Mouse (Mus musculus): ENCODE measurements around the gene Tpcn1. TPM values are rescaled to one million over a fixed set of nuclear protein-coding genes. Genes with fewer than 3 reads are reported as not detected.
A peak's percentile ranks its signal among the peaks of the same experiment; 100 is the strongest.
"Not testable (repeated sequence)": the region's sequence is repeated elsewhere in the genome, so short reads cannot be mapped to it uniquely, and the experiment has no call there.

The Tpcn1 gene
- polyA plus RNA-seq, 1 experiment from 2014 or later: 23.8 TPM

GRCm38 (mm10) chr5:120507311-120507710 is 81.2 kb downstream of the Tpcn1 start:
- Histone ChIP-seq H3K4me1 (ENCODE audit: control insufficient read depth, insufficient read depth, low read length) (peaks cover 17% of the 10 kb centered on the region), H3K27ac (ENCODE audit: low read length) (no peak overlapping the region), H3K36me3 (ENCODE audit: control insufficient read depth, insufficient read depth, low read length) (no peaks in the 10 kb centered on the region), H3K9ac (ENCODE audit: low read length) (no peak overlapping the region), H3K4me2 (ENCODE audit: low read depth, low read length) (no peak overlapping the region), H3K9me3 (replicated peaks; ENCODE audit: control insufficient read depth, low read length) (no peaks in the 10 kb centered on the region), H3K27me3 (ENCODE audit: control insufficient read depth, insufficient read depth, low read length) (no peaks in the 10 kb centered on the region), H3K4me3 (replicated peaks; ENCODE audit: low read length) (no peak overlapping the region)
- ATAC-seq (ENCODE audit: insufficient read depth, low FRiP score): no peak
- 57% methylated on average over 4 of the region's 4 CpGs for WGBS

GRCm38 (mm10) chr5:120506490-120506889 is 82.0 kb downstream of the Tpcn1 start:
- Histone ChIP-seq H3K4me2 (ENCODE audit: low read depth, low read length) (no peak overlapping the region), H3K4me1 (ENCODE audit: control insufficient read depth, insufficient read depth, low read length) (peaks cover 17% of the 10 kb centered on the region), H3K9me3 (replicated peaks; ENCODE audit: control insufficient read depth, low read length) (no peaks in the 10 kb centered on the region), H3K36me3 (ENCODE audit: control insufficient read depth, insufficient read depth, low read length) (no peaks in the 10 kb centered on the region), H3K9ac (ENCODE audit: low read length) (no peak overlapping the region), H3K27ac (ENCODE audit: low read length) (no peak overlapping the region), H3K4me3 (replicated peaks; ENCODE audit: low read length) (no peak overlapping the region), H3K27me3 (ENCODE audit: control insufficient read depth, insufficient read depth, low read length) (no peaks in the 10 kb centered on the region)
- no peak for ATAC-seq (ENCODE audit: insufficient read depth, low FRiP score)
- 46% methylated on average over 9 of the region's 9 CpGs for WGBS

- Histone ChIP-seq H3K4me1 (ENCODE audit: control insufficient read depth, insufficient read depth, low read length) (peaks cover 17% of the 10 kb centered on the region), H3K27me3 (ENCODE audit: control insufficient read depth, insufficient read depth, low read length) (no peaks in the 10 kb centered on the region), H3K9me3 (replicated peaks; ENCODE audit: control insufficient read depth, low read length) (no peaks in the 10 kb centered on the region), H3K9ac (ENCODE audit: low read length) (peak overlapping the region; percentile 46), H3K27ac (ENCODE audit: low read length) (no peak overlapping the region), H3K4me2 (ENCODE audit: low read depth, low read length) (peak overlapping the region; percentile 19; the same call in 1 of the 2 replicates), H3K36me3 (ENCODE audit: control insufficient read depth, insufficient read depth, low read length) (no peaks in the 10 kb centered on the region), H3K4me3 (replicated peaks; ENCODE audit: low read length) (no peak overlapping the region)
- ATAC-seq (ENCODE audit: insufficient read depth, low FRiP score): no peak
- WGBS: 63% methylated on average over 9 of the region's 9 CpGs
Measured at GRCm38 (mm10) chr5:120505781-120506180, 82.7 kb downstream of the Tpcn1 start.

- Histone ChIP-seq H3K4me2 (ENCODE audit: low read depth, low read length) (peak overlapping the region; percentile 19; the same call in 1 of the 2 replicates), H3K4me1 (ENCODE audit: control insufficient read depth, insufficient read depth, low read length) (peaks cover 17% of the 10 kb centered on the region)
- 23% methylated on average over 16 of the region's 16 CpGs for WGBS
Measured at GRCm38 (mm10) chr5:120505368-120505767, 83.1 kb downstream of the Tpcn1 start.

GRCm38 (mm10) chr5:120503144-120503795 is 85.2 kb downstream of the Tpcn1 start, which contains the start of gene Plbd2:
Gene Plbd2 (minus strand): TSS chr5:120503625.
- Histone ChIP-seq H3K9ac (ENCODE audit: low read length) (peak within 1 kb of the TSS; percentile 96), H3K27me3 (ENCODE audit: control insufficient read depth, insufficient read depth, low read length) (no peaks in the 10 kb centered on the region), H3K36me3 (ENCODE audit: control insufficient read depth, insufficient read depth, low read length) (no peaks in the 10 kb centered on the region), H3K4me1 (ENCODE audit: control insufficient read depth, insufficient read depth, low read length) (peaks cover 17% of the 10 kb centered on the region), H3K9me3 (replicated peaks; ENCODE audit: control insufficient read depth, low read length) (no peaks in the 10 kb centered on the region), H3K4me2 (ENCODE audit: low read depth, low read length) (peak within 1 kb of the TSS; percentile 90), H3K4me3 (replicated peaks; ENCODE audit: low read length) (peak within 1 kb of the TSS; percentile 93), H3K27ac (ENCODE audit: low read length) (no peak within 1 kb of the TSS)
- peak; percentile 89; the same call in 1 of the 2 replicates for ATAC-seq (ENCODE audit: insufficient read depth, low FRiP score)
- under 1% methylated on average over 50 of the region's 55 CpGs for WGBS

More at GRCm38 (mm10) chr5:120505368-120505767, 83.1 kb downstream of the Tpcn1 start:
- H3K27me3 ChIP-seq (ENCODE audit: control insufficient read depth, insufficient read depth, low read length): no peaks in the 10 kb centered on the region
- H3K4me3 ChIP-seq (replicated peaks; ENCODE audit: low read length): no peak overlapping the region
- H3K36me3 ChIP-seq (ENCODE audit: control insufficient read depth, insufficient read depth, low read length): no peaks in the 10 kb centered on the region
- peak; percentile 46; the same call in 1 of the 2 replicates for ATAC-seq (ENCODE audit: insufficient read depth, low FRiP score)
- H3K9me3 ChIP-seq (replicated peaks; ENCODE audit: control insufficient read depth, low read length): no peaks in the 10 kb centered on the region
- peak overlapping the region; percentile 46 for H3K9ac ChIP-seq (ENCODE audit: low read length)
- H3K27ac ChIP-seq (ENCODE audit: low read length): no peak overlapping the region

- no peaks in the 10 kb centered on the region for H3K36me3 ChIP-seq (ENCODE audit: control insufficient read depth, insufficient read depth, low read length)
- peak overlapping the region; percentile 93 for H3K4me3 ChIP-seq (replicated peaks; ENCODE audit: low read length)
- H3K9ac ChIP-seq (ENCODE audit: low read length): peak overlapping the region; percentile 96
- WGBS: 6% methylated on average over 12 of the region's 12 CpGs
- ATAC-seq (ENCODE audit: insufficient read depth, low FRiP score): no peak
- H3K27ac ChIP-seq (ENCODE audit: low read length): no peak overlapping the region
- H3K9me3 ChIP-seq (replicated peaks; ENCODE audit: control insufficient read depth, low read length): no peaks in the 10 kb centered on the region
- H3K4me1 ChIP-seq (ENCODE audit: control insufficient read depth, insufficient read depth, low read length): peaks cover 17% of the 10 kb centered on the region
- H3K4me2 ChIP-seq (ENCODE audit: low read depth, low read length): peak overlapping the region; percentile 90
- no peaks in the 10 kb centered on the region for H3K27me3 ChIP-seq (ENCODE audit: control insufficient read depth, insufficient read depth, low read length)
Measured at GRCm38 (mm10) chr5:120502675-120503143, 85.8 kb downstream of the Tpcn1 start.

GRCm38 (mm10) chr5:120502147-120502621 is 86.3 kb downstream of the Tpcn1 start:
- Histone ChIP-seq H3K9me3 (replicated peaks; ENCODE audit: control insufficient read depth, low read length) (no peaks in the 10 kb centered on the region), H3K27ac (ENCODE audit: low read length) (no peak overlapping the region), H3K36me3 (ENCODE audit: control insufficient read depth, insufficient read depth, low read length) (no peaks in the 10 kb centered on the region), H3K4me3 (replicated peaks; ENCODE audit: low read length) (peak overlapping the region; percentile 93), H3K27me3 (ENCODE audit: control insufficient read depth, insufficient read depth, low read length) (no peaks in the 10 kb centered on the region), H3K4me1 (ENCODE audit: control insufficient read depth, insufficient read depth, low read length) (peaks cover 17% of the 10 kb centered on the region), H3K4me2 (ENCODE audit: low read depth, low read length) (peak overlapping the region; percentile 90), H3K9ac (ENCODE audit: low read length) (peak overlapping the region; percentile 96)
- no peak for ATAC-seq (ENCODE audit: insufficient read depth, low FRiP score)
- 56% methylated on average over 9 of the region's 9 CpGs for WGBS

- not testable (repeated sequence) for H3K27me3 ChIP-seq (ENCODE audit: control insufficient read depth, insufficient read depth, low read length); H3K27ac ChIP-seq (ENCODE audit: low read length); ATAC-seq (ENCODE audit: insufficient read depth, low FRiP score); H3K4me2 ChIP-seq (ENCODE audit: low read depth, low read length); H3K4me3 ChIP-seq (replicated peaks; ENCODE audit: low read length); H3K9ac ChIP-seq (ENCODE audit: low read length); H3K9me3 ChIP-seq (replicated peaks; ENCODE audit: control insufficient read depth, low read length); H3K36me3 ChIP-seq (ENCODE audit: control insufficient read depth, insufficient read depth, low read length)
- peaks cover 17% of the 10 kb centered on the region for H3K4me1 ChIP-seq (ENCODE audit: control insufficient read depth, insufficient read depth, low read length)
- 86% methylated on average over 9 of the region's 9 CpGs for WGBS
Measured at GRCm38 (mm10) chr5:120500609-120501008, 87.9 kb downstream of the Tpcn1 start.

- Histone ChIP-seq H3K27ac (ENCODE audit: low read length) (no peak overlapping the region), H3K4me2 (ENCODE audit: low read depth, low read length) (no peak overlapping the region), H3K9me3 (replicated peaks; ENCODE audit: control insufficient read depth, low read length) (no peaks in the 10 kb centered on the region), H3K27me3 (ENCODE audit: control insufficient read depth, insufficient read depth, low read length) (no peaks in the 10 kb centered on the region), H3K36me3 (ENCODE audit: control insufficient read depth, insufficient read depth, low read length) (no peaks in the 10 kb centered on the region), H3K9ac (ENCODE audit: low read length) (no peak overlapping the region), H3K4me3 (replicated peaks; ENCODE audit: low read length) (no peak overlapping the region), H3K4me1 (ENCODE audit: control insufficient read depth, insufficient read depth, low read length) (peaks cover 11% of the 10 kb centered on the region)
- ATAC-seq (ENCODE audit: insufficient read depth, low FRiP score): no peak
- WGBS: 85% methylated on average over 4 of the region's 4 CpGs
Measured at GRCm38 (mm10) chr5:120499202-120499601, 89.3 kb downstream of the Tpcn1 start.
